Mouse (Mus musculus): Measurements from ENCODE around the gene Mknk2. TPM values are rescaled to one million over a fixed set of nuclear protein-coding genes. Genes with fewer than 3 reads are reported as not detected.

The Mknk2 gene
- polyA plus RNA-seq, 1 experiment: 54.6 TPM

GRCm38 (mm10) chr10:80618181-80618580 is 59.7 kb downstream of the Mknk2 start:
- Histone ChIP-seq H3K4me3 (ENCODE audit: low read depth, low read length) (no peak overlapping the region), H3K36me3 (ENCODE audit: control insufficient read depth, insufficient read depth, low read length, poor library complexity, severe bottlenecking) (peaks cover 6% of the 10 kb centered on the region; the same call in 1 of the 2 replicates), H3K4me1 (ENCODE audit: control insufficient read depth, insufficient read depth, low read length) (no peaks in the 10 kb centered on the region), H3K27me3 (ENCODE audit: control insufficient read depth, insufficient read depth, low read length, poor library complexity, severe bottlenecking) (no peaks in the 10 kb centered on the region), H3K9me3 (replicated peaks; ENCODE audit: control insufficient read depth, insufficient read depth, low read length, poor library complexity, severe bottlenecking) (no peaks in the 10 kb centered on the region), H3K9ac (ENCODE audit: low read depth, poor library complexity, severe bottlenecking) (no peak overlapping the region), H3K27ac (ENCODE audit: insufficient read depth, low read length) (no peak overlapping the region)
- TF ChIP-seq EP300 (IDR thresholded peaks at IDR 0.05; ENCODE audit: insufficient read depth, low read depth, low read length): no peak
- TF ChIP-seq CTCF (IDR thresholded peaks at IDR 0.05; ENCODE audit: low read depth, low read length): no peak
- no peak for TF ChIP-seq POLR2A (IDR thresholded peaks at IDR 0.05; ENCODE audit: insufficient read depth, low read length)

Other genes starting within 250 kb of the Mknk2 start
- gene Tcf3, start 244.5 kb downstream of the Mknk2 start, polyA plus RNA-seq (2011; ENCODE audit: insufficient read depth, insufficient read length, low read depth, missing spikeins): 78.0 and 78.2 TPM in 2 replicates
- gene Onecut3, start 183.3 kb downstream of the Mknk2 start, polyA plus RNA-seq (2011; ENCODE audit: insufficient read depth, insufficient read length, low read depth, missing spikeins): not detected in 2 replicates
- 1.2 and 1.6 TPM in 2 replicates for gene Atp8b3, start 139.0 kb downstream of the Mknk2 start, polyA plus RNA-seq (2011; ENCODE audit: insufficient read depth, insufficient read length, low read depth, missing spikeins)
- gene Rexo1, start 116.6 kb downstream of the Mknk2 start, polyA plus RNA-seq (2011; ENCODE audit: insufficient read depth, insufficient read length, low read depth, missing spikeins): 29.5 and 32.8 TPM in 2 replicates
- gene Klf16, start 100.8 kb downstream of the Mknk2 start, polyA plus RNA-seq (2011; ENCODE audit: insufficient read depth, insufficient read length, low read depth, missing spikeins): 24.9 TPM in 2 replicates
- gene Abhd17a, start 87.8 kb downstream of the Mknk2 start, polyA plus RNA-seq (2011; ENCODE audit: insufficient read depth, insufficient read length, low read depth, missing spikeins): 35.8 and 49.5 TPM in 2 replicates
- gene Scamp4, start 75.2 kb downstream of the Mknk2 start, polyA plus RNA-seq (2011; ENCODE audit: insufficient read depth, insufficient read length, low read depth, missing spikeins): 58.4 and 68.9 TPM in 2 replicates
- gene Adat3, start 75.2 kb downstream of the Mknk2 start, polyA plus RNA-seq (2011; ENCODE audit: insufficient read depth, insufficient read length, low read depth, missing spikeins): 3.6 and 5.4 TPM in 2 replicates
- 2.4 and 2.8 TPM in 2 replicates for gene Gm49322, start 72.1 kb downstream of the Mknk2 start, polyA plus RNA-seq (2011; ENCODE audit: insufficient read depth, insufficient read length, low read depth, missing spikeins)
- gene Csnk1g2, start 55.3 kb downstream of the Mknk2 start, polyA plus RNA-seq (2011; ENCODE audit: insufficient read depth, insufficient read length, low read depth, missing spikeins): 82.7 and 84.6 TPM in 2 replicates
- gene Btbd2, start 21.0 kb downstream of the Mknk2 start, polyA plus RNA-seq (2011; ENCODE audit: insufficient read depth, insufficient read length, low read depth, missing spikeins): 45.6 and 47.1 TPM in 2 replicates
- gene Mob3a, start 23.9 kb upstream of the Mknk2 start, polyA plus RNA-seq (2011; ENCODE audit: insufficient read depth, insufficient read length, low read depth, missing spikeins): 17.5 and 19.8 TPM in 2 replicates
- gene Izumo4, start 24.1 kb upstream of the Mknk2 start, polyA plus RNA-seq (2011; ENCODE audit: insufficient read depth, insufficient read length, low read depth, missing spikeins): 7.2 and 9.6 TPM in 2 replicates
- 53.8 and 55.2 TPM in 2 replicates for gene Ap3d1, start 64.2 kb upstream of the Mknk2 start, polyA plus RNA-seq (2011; ENCODE audit: insufficient read depth, insufficient read length, low read depth, missing spikeins)
- 42.6 and 48.3 TPM in 2 replicates for gene Dot1l, start 77.1 kb upstream of the Mknk2 start, polyA plus RNA-seq (2011; ENCODE audit: insufficient read depth, insufficient read length, low read depth, missing spikeins)
- 90.1 and 100 TPM in 2 replicates for gene Sf3a2, start 120.1 kb upstream of the Mknk2 start, polyA plus RNA-seq (2011; ENCODE audit: insufficient read depth, insufficient read length, low read depth, missing spikeins)
- 73.5 and 81.6 TPM in 2 replicates for gene Plekhj1, start 120.5 kb upstream of the Mknk2 start, polyA plus RNA-seq (2011; ENCODE audit: insufficient read depth, insufficient read length, low read depth, missing spikeins)
- gene Amh, start 127.1 kb upstream of the Mknk2 start, polyA plus RNA-seq (2011; ENCODE audit: insufficient read depth, insufficient read length, low read depth, missing spikeins): 0.40 TPM in 1 of 2 replicates, not detected in the other
- 0.85 TPM in 1 of 2 replicates, not detected in the other for gene Jsrp1, start 135.4 kb upstream of the Mknk2 start, polyA plus RNA-seq (2011; ENCODE audit: insufficient read depth, insufficient read length, low read depth, missing spikeins)
- 471 and 498 TPM in 2 replicates for gene Oaz1, start 148.5 kb upstream of the Mknk2 start, polyA plus RNA-seq (2011; ENCODE audit: insufficient read depth, insufficient read length, low read depth, missing spikeins)
- gene Lingo3, start 165.9 kb upstream of the Mknk2 start, polyA plus RNA-seq (2011; ENCODE audit: insufficient read depth, insufficient read length, low read depth, missing spikeins): 1.2 and 2.4 TPM in 2 replicates
- gene Lsm7, start 177.1 kb upstream of the Mknk2 start, polyA plus RNA-seq (2011; ENCODE audit: insufficient read depth, insufficient read length, low read depth, missing spikeins): 105 and 135 TPM in 2 replicates
- 5.9 and 7.6 TPM in 2 replicates for gene Sppl2b, start 177.2 kb upstream of the Mknk2 start, polyA plus RNA-seq (2011; ENCODE audit: insufficient read depth, insufficient read length, low read depth, missing spikeins)
- gene Tmprss9, start 193.7 kb upstream of the Mknk2 start, polyA plus RNA-seq (2011; ENCODE audit: insufficient read depth, insufficient read length, low read depth, missing spikeins): 0.22 TPM in 1 of 2 replicates, not detected in the other
- 135 and 146 TPM in 2 replicates for gene Timm13, start 222.9 kb upstream of the Mknk2 start, polyA plus RNA-seq (2011; ENCODE audit: insufficient read depth, insufficient read length, low read depth, missing spikeins)
- 25.9 and 28.2 TPM in 2 replicates for gene Lmnb2, start 240.1 kb upstream of the Mknk2 start, polyA plus RNA-seq (2011; ENCODE audit: insufficient read depth, insufficient read length, low read depth, missing spikeins)

Data from ES-Bruce4 (cell line).